Mouse (Mus musculus): Measurements from ENCODE around the gene Slc25a48. TPM values are rescaled to one million over a fixed set of nuclear protein-coding genes. Genes with fewer than 3 reads are reported as not detected.

The Slc25a48 gene
- polyA plus RNA-seq, 1 experiment from 2014 or later = 2.1 TPM

DNA sequence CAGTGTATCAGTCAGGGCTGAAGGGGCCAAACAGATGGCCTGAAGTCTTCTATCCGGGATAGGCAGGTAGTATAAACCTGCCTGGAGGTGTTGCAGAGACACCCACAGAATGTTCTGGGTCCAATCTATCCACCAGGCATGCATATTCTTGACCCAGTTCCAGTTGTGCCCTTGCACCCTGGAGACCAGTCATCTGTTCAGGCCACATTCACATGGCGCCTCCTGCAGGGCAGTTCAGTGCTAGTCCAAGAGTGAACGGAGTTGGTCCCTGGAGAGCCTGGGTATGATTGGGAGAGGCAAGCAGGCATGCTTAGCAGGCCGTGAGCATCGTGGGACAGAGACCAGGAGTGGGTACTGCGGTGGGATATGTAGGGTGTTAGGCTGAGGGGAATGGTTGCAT lies 39.9 kb downstream of the Slc25a48 start:
- no peak for ATAC-seq (ENCODE audit: insufficient number of reproducible peaks, low FRiP score, low TSS enrichment, low read depth)
- Histone ChIP-seq H3K27me3 (no peaks in the 10 kb centered on the region), H3K4me3 (no peak overlapping the region), H3K27ac (no peak overlapping the region), H3K9ac (no peak overlapping the region), H3K9me3 (no peaks in the 10 kb centered on the region), H3K4me2 (no peak overlapping the region), H3K4me1 (peaks cover 4% of the 10 kb centered on the region; the same call in 1 of the 2 replicates), H3K36me3 (no peaks in the 10 kb centered on the region)
- 83% methylated on average over 6 of the region's 6 CpGs for WGBS

- 76% methylated on average over 3 of the region's 3 CpGs for WGBS
These were observed 44.0 kb downstream of the Slc25a48 start, which contains the start of gene Il9 for GRCm38 (mm10) chr13:56482146-56482545. Gene Il9, minus strand, starts transcription at chr13:56482246.

DNA sequence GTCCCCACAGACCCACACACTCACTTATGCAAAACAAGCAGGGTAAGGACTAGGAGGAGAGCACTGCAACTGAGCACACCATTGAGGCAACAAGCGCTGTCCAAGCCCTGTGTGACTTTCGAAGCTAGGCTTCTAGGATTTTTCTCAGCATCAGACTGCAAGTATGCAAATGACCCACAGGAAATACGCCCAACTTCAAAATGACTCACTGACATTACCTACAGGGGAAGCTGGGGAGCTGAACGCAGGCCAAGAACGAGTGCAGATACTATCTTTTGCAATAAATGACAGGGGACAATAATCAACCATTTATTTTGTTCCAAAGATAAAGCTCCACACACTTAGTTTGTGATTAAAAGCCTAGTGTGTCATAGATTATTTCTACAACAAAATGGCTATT lies 49.9 kb downstream of the Slc25a48 start:
- H3K27me3 ChIP-seq = no peaks in the 10 kb centered on the region
- H3K4me2 ChIP-seq = no peak overlapping the region
- no peak overlapping the region for H3K9ac ChIP-seq
- no peak overlapping the region for H3K27ac ChIP-seq
- no peak overlapping the region for H3K4me3 ChIP-seq
- H3K9me3 ChIP-seq = no peaks in the 10 kb centered on the region
- H3K36me3 ChIP-seq = no peaks in the 10 kb centered on the region
- ATAC-seq (ENCODE audit: insufficient number of reproducible peaks, low FRiP score, low TSS enrichment, low read depth) = no peak
- H3K4me1 ChIP-seq = no peaks in the 10 kb centered on the region
- 59% methylated on average over 5 of the region's 5 CpGs for WGBS

More at GRCm38 (mm10) chr13:56482146-56482545, 44.0 kb downstream of the Slc25a48 start, which contains the start of gene Il9:
- Histone ChIP-seq H3K4me3 (no peak within 1 kb of the TSS), H3K27me3 (no peaks in the 10 kb centered on the region), H3K9me3 (no peaks in the 10 kb centered on the region), H3K36me3 (no peaks in the 10 kb centered on the region), H3K4me1 (no peaks in the 10 kb centered on the region), H3K9ac (no peak within 1 kb of the TSS), H3K4me2 (no peak within 1 kb of the TSS), H3K27ac (no peak within 1 kb of the TSS)
- no peak for ATAC-seq (ENCODE audit: insufficient number of reproducible peaks, low FRiP score, low TSS enrichment, low read depth)

DNA sequence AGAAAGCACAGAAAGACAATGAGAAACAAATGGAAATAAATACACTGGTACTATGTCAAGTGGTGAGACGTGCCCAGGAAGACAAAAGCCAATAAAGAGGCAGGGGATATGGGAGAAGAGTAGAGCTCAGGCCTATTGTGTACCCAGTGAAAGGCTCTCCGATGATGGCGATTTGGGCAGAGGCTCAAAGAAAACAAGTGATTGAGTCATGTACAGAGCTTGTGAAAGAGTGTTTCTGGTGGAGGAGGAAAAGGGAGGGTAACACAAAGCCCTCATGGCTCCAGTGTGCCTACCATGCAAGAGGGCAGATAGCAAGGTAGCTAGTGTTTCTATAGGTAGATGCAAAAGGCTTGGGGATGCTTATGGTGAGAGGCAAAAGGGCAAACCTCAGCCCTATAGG lies 56.3 kb downstream of the Slc25a48 start:
- no peaks in the 10 kb centered on the region for H3K27me3 ChIP-seq
- no peak overlapping the region for H3K4me3 ChIP-seq
- no peak for ATAC-seq (ENCODE audit: insufficient number of reproducible peaks, low FRiP score, low TSS enrichment, low read depth)
- 77% methylated on average over 3 of the region's 3 CpGs for WGBS
- no peak overlapping the region for H3K27ac ChIP-seq
- H3K9ac ChIP-seq = no peak overlapping the region
- no peaks in the 10 kb centered on the region for H3K36me3 ChIP-seq
- H3K4me1 ChIP-seq = no peaks in the 10 kb centered on the region
- H3K9me3 ChIP-seq = no peaks in the 10 kb centered on the region
- H3K4me2 ChIP-seq = no peak overlapping the region

DNA sequence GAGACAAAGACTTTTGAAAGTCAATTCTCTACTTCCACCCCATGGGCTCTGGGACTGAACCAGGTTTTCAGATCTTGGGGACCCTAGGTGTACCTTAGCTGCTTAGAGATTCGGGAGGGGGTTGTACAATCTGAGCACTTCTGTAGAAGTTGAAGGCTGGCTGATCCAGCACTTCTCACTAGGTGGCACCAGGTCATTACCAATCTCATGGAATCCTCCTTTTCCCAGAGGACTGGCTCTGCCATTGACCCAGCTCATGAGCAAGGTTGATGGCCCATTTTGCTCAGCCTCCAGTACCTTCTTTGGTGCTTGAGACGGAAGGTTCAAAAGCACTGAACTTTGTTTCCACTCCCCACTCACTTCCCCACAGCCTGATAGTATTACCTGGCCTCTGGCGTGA lies 62.0 kb downstream of the Slc25a48 start:
- Histone ChIP-seq H3K36me3 (no peaks in the 10 kb centered on the region), H3K4me1 (no peaks in the 10 kb centered on the region), H3K27me3 (no peaks in the 10 kb centered on the region), H3K4me3 (no peak overlapping the region), H3K4me2 (no peak overlapping the region), H3K9me3 (no peaks in the 10 kb centered on the region), H3K27ac (no peak overlapping the region), H3K9ac (no peak overlapping the region)
- no peak for ATAC-seq (ENCODE audit: insufficient number of reproducible peaks, low FRiP score, low TSS enrichment, low read depth)
- 75% methylated on average over 3 of the region's 3 CpGs for WGBS

- Histone ChIP-seq H3K9ac (no peak overlapping the region), H3K36me3 (no peaks in the 10 kb centered on the region), H3K27ac (no peak overlapping the region), H3K9me3 (no peaks in the 10 kb centered on the region), H3K4me1 (no peaks in the 10 kb centered on the region), H3K4me2 (no peak overlapping the region), H3K4me3 (no peak overlapping the region), H3K27me3 (no peaks in the 10 kb centered on the region)
- no peak for ATAC-seq (ENCODE audit: insufficient number of reproducible peaks, low FRiP score, low TSS enrichment, low read depth)
- WGBS = 89% methylated on average over 8 of the region's 8 CpGs
These were observed 62.5 kb downstream of the Slc25a48 start for GRCm38 (mm10) chr13:56500636-56501035.

GRCm38 (mm10) chr13:56501866-56502420 lies 63.8 kb downstream of the Slc25a48 start:
- ATAC-seq (ENCODE audit: insufficient number of reproducible peaks, low FRiP score, low TSS enrichment, low read depth) = no peak
- Histone ChIP-seq H3K4me1 (no peaks in the 10 kb centered on the region), H3K27me3 (no peaks in the 10 kb centered on the region), H3K4me2 (no peak overlapping the region), H3K9me3 (no peaks in the 10 kb centered on the region), H3K27ac (no peak overlapping the region), H3K4me3 (no peak overlapping the region), H3K9ac (no peak overlapping the region), H3K36me3 (no peaks in the 10 kb centered on the region)
- 66% methylated on average over 6 of the region's 6 CpGs for WGBS

- H3K9me3 ChIP-seq = no peaks in the 10 kb centered on the region
- H3K27me3 ChIP-seq = no peaks in the 10 kb centered on the region
- H3K9ac ChIP-seq = no peak overlapping the region
- no peak overlapping the region for H3K4me3 ChIP-seq
- H3K4me1 ChIP-seq = no peaks in the 10 kb centered on the region
- H3K27ac ChIP-seq = no peak overlapping the region
- H3K36me3 ChIP-seq = no peaks in the 10 kb centered on the region
- no peak for ATAC-seq (ENCODE audit: insufficient number of reproducible peaks, low FRiP score, low TSS enrichment, low read depth)
- 71% methylated on average over 6 of the region's 6 CpGs for WGBS
- no peak overlapping the region for H3K4me2 ChIP-seq
These were observed 68.8 kb downstream of the Slc25a48 start for GRCm38 (mm10) chr13:56506871-56507496.

DNA sequence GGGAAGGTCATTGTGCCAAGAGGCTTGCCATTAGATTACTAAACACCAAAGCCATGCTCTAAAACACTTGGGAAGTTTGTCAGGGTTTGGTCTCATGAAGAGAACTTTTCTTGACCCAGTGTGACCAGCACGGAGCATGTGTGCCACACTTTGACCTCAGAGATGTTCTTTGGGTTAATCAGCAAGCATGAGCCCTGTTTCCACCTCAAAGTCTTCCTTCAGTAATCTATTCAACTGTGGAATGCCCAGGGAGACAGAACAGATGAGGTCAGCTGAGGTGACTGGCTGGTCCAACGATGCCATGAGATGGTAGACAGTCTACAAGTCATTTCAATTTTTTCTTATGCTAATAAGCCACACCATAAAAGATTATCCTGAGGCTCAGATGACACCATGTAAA lies 71.6 kb downstream of the Slc25a48 start:
- 83% methylated on average over 2 of the region's 2 CpGs for WGBS
- Histone ChIP-seq H3K9ac (no peak overlapping the region), H3K36me3 (no peaks in the 10 kb centered on the region), H3K4me3 (no peak overlapping the region), H3K27me3 (no peaks in the 10 kb centered on the region), H3K4me1 (no peaks in the 10 kb centered on the region), H3K4me2 (no peak overlapping the region), H3K9me3 (no peaks in the 10 kb centered on the region), H3K27ac (no peak overlapping the region)
- ATAC-seq (ENCODE audit: insufficient number of reproducible peaks, low FRiP score, low TSS enrichment, low read depth) = no peak

DNA sequence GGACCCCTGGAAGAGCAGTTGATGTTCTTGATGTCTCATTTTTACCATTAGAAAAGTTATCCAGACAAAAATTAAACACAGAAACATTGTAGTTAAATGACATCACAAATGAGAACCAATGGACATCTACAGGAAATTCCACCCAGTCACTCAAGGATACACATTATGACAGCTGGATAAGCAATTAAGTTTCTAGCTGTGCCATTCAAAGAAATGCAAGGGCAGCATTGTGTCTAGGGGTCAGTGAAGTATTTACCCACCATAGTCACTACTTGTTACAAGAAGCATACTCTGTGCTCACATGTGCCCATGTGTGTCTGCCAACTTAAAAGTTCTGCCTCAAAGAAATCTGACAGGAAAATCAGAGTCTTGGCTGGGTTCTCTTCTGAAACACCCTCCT lies 75.4 kb downstream of the Slc25a48 start:
- H3K27ac ChIP-seq = no peak overlapping the region
- no peak for ATAC-seq (ENCODE audit: insufficient number of reproducible peaks, low FRiP score, low TSS enrichment, low read depth)
- H3K9me3 ChIP-seq = no peaks in the 10 kb centered on the region
- H3K4me3 ChIP-seq = no peak overlapping the region
- no peaks in the 10 kb centered on the region for H3K36me3 ChIP-seq
- no peaks in the 10 kb centered on the region for H3K27me3 ChIP-seq
- no peak overlapping the region for H3K9ac ChIP-seq
- no peaks in the 10 kb centered on the region for H3K4me1 ChIP-seq
- H3K4me2 ChIP-seq = no peak overlapping the region

DNA sequence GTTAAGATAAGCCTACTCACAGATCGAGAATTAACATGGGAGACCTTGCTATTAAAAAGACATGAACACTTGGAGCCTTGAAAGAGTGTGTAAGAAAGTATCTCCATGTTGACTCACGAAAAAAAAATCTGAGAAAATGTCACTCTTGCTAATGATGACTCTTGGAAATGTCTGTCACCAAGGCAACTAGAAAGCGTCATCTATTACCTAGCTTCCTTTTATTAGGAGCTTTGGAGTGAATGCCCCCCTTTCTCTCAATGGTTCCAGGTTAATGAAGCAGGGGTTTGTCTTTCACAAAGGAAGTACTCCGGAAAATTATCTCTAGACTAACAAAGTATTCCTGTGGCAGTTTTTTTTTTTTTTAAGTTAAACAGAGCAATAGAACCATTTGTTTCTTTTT lies 78.2 kb downstream of the Slc25a48 start:
- Histone ChIP-seq H3K9me3 (no peaks in the 10 kb centered on the region), H3K36me3 (no peaks in the 10 kb centered on the region), H3K9ac (no peak overlapping the region), H3K27ac (no peak overlapping the region), H3K27me3 (no peaks in the 10 kb centered on the region), H3K4me2 (no peak overlapping the region), H3K4me1 (no peaks in the 10 kb centered on the region), H3K4me3 (no peak overlapping the region)
- no peak for ATAC-seq (ENCODE audit: insufficient number of reproducible peaks, low FRiP score, low TSS enrichment, low read depth)
- 81% methylated on average over 4 of the region's 4 CpGs for WGBS

- no peak overlapping the region for H3K4me2 ChIP-seq
- 56% methylated on average over 7 of the region's 7 CpGs for WGBS
- no peak overlapping the region for H3K4me3 ChIP-seq
- H3K36me3 ChIP-seq = no peaks in the 10 kb centered on the region
- H3K9ac ChIP-seq = no peak overlapping the region
- H3K9me3 ChIP-seq = no peaks in the 10 kb centered on the region
- H3K27ac ChIP-seq = no peak overlapping the region
- no peak for ATAC-seq (ENCODE audit: insufficient number of reproducible peaks, low FRiP score, low TSS enrichment, low read depth)
- no peaks in the 10 kb centered on the region for H3K27me3 ChIP-seq
- no peaks in the 10 kb centered on the region for H3K4me1 ChIP-seq
These were observed 78.7 kb downstream of the Slc25a48 start for GRCm38 (mm10) chr13:56516816-56517215.

Measured in limb, embryonic 15.5 days (tissue).